Mouse (Mus musculus) adrenal gland, adult 10 weeks (tissue): ENCODE results near the gene Gm8374. TPM values are rescaled to one million over a fixed set of nuclear protein-coding genes. Genes with fewer than 3 reads are reported as not detected.

ENCODE experiments used
- polyA plus RNA-seq: library from polyadenylated mRNA; stranded (reverse); fragments of 350-450 nt; fragmentation: Illumina TruSeq; extraction: RNeasy Lipid Tissue Mini Kit (QIAGEN cat#74804); gene quantifications from one replicate; pipeline ENCODE4 v1.2.3, GENCODE M21; 2014; ENCODE audit warnings: low read depth, low replicate concordance

Gm8374 gene
- polyA plus RNA-seq, result not detected

DNA sequence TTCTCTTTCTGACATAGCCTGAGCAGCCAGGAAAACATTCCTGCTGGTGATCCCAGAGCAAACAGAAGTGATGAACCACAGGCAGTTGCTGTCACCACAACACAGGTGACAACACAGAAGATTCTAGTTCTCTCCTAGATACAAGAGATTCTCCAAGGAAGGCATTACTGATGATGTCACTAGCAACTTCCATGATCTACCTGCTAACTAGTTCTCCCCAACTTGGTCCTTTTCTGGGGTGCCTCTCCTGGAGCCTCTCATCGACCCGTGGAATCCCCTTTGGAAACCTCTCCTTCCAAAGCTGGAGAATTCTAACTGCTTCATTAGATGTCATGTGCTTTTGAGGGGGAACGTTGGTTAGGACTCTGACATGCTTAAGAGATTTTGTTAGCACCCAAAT lies at the start of gene Gm8374:
Gm8374 (minus strand) TSS at position 101 of the 400 bp plus-strand sequence.

GRCm38 (mm10) chr14:7332295-7332694 lies 32.6 kb downstream of the Gm8374 start, which contains the start of gene Gm5797:
TSS of gene Gm5797 (minus strand) at chr14:7332395.

DNA sequence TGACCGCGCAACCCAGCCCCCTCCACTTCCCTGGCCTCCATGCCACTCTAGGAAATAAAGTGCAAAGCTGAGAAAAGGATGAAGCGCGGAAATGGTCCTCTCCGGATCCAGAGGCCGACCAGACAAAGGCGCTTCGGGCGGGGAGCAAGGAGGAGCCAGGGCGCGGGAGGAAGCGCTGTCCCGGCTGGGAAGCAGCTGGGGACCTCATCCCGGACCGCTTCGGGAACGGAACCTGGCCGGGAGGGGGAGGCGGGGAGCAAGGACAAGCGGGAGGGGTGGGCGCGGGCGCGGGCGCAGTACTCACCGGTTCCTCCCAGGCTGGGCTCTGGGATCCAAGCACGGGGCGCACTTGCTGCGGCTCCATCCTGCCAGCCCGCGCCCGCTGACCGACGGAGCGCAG lies 50.3 kb downstream of the Gm8374 start, which contains the start of gene Gm3739:
Gm3739 (minus strand) TSS at position 389 of the 400 bp plus-strand sequence.

Other genes with a start within 250 kb of the Gm8374 start
- not detected for gene Gm6676, start 239.7 kb downstream of the Gm8374 start, polyA plus RNA-seq
- gene Gm3512, start 190.6 kb downstream of the Gm8374 start, polyA plus RNA-seq, result 2.0 TPM
- gene Gm16434, start 170.6 kb downstream of the Gm8374 start, polyA plus RNA-seq, result not detected
- gene Gm3727, start 100.4 kb downstream of the Gm8374 start, polyA plus RNA-seq, result not detected
- gene Gm3739, start 50.1 kb downstream of the Gm8374 start, polyA plus RNA-seq, result not detected
- not detected for gene Gm5797, start 32.7 kb downstream of the Gm8374 start, polyA plus RNA-seq
- gene Gm3755, start 85.8 kb upstream of the Gm8374 start, polyA plus RNA-seq, result not detected
- gene Gm3752, start 118.6 kb upstream of the Gm8374 start, polyA plus RNA-seq, result not detected
- gene Gm3558, start 203.4 kb upstream of the Gm8374 start, polyA plus RNA-seq, result not detected
- not detected for gene Gm10338, start 230.5 kb upstream of the Gm8374 start, polyA plus RNA-seq